Comparison of ENCODE assay signal across 25 mouse cellular contexts in genomic region chr9:31197782-31198181, GRCm38 (mm10).
"Had no signal": no experiment of that assay in that cellular context is flagged by ENCODE, and none has a peak within 500 bp of the region (broad histone marks: within the 10 kb centered on the region; RNA-seq: fewer than 3 reads in every experiment).

No protein-coding gene starts in this region.

- H3K4me1 ChIP-seq: hindbrain, embryonic 12.5 days; kidney, embryonic 15.5 days; limb, embryonic 15.5 days had no signal

- H3K27me3 ChIP-seq: heart, embryonic 13.5 days; heart, embryonic 15.5 days; hindbrain, embryonic 12.5 days; kidney, embryonic 15.5 days; limb, embryonic 13.5 days; limb, embryonic 15.5 days; liver, embryonic 12.5 days had no signal

- H3K4me3 ChIP-seq: gastrocnemius, adult 2 months; heart, adult 2 months; heart, embryonic 13.5 days; heart, embryonic 15.5 days; hindbrain, embryonic 10.5 days; hindbrain, embryonic 12.5 days; kidney, embryonic 15.5 days; limb, embryonic 13.5 days; limb, embryonic 15.5 days; liver, embryonic 12.5 days had no signal

- DNase-seq: gastrocnemius, adult 2 months; gastrocnemius, postnatal 10 days; gastrocnemius, postnatal 25 days; heart, adult 2 months; heart, postnatal 14 days; heart, postnatal 4 days; kidney, adult 11 months; kidney, adult 2 months; kidney, adult 9 months; kidney, postnatal 14 days; kidney, postnatal 36 days; layer of hippocampus, adult 9-11 months; layer of hippocampus, postnatal 36 days; left cerebral cortex, postnatal 4 days had no signal

- H3K27ac ChIP-seq: gastrocnemius, adult 2 months; heart, adult 2 months; heart, embryonic 13.5 days; heart, embryonic 15.5 days; hindbrain, embryonic 10.5 days; hindbrain, embryonic 12.5 days; hindbrain, embryonic 14.5 days; kidney, embryonic 15.5 days; kidney, postnatal 0 days; limb, embryonic 13.5 days; limb, embryonic 15.5 days; liver, embryonic 12.5 days; liver, embryonic 14.5 days had no signal
